Mouse (Mus musculus): ENCODE data around the gene Mcu.

- TF ChIP-seq POLR2A (IDR thresholded peaks at IDR 0.05; ENCODE audit: low read depth, low read length) (no peak), CTCF (IDR thresholded peaks at IDR 0.05; ENCODE audit: extremely low read depth, insufficient read depth, insufficient read length, insufficient replicate concordance) (no peak)
Observed at GRCm38 (mm10) chr10:59519411-59519810, 97.1 kb downstream of the Mcu start.

Measured in spleen, adult 2 months (tissue).